Mouse (Mus musculus) liver, embryonic 16.5 days (tissue): Measurements from ENCODE around the gene Atg16l2. TPM values are rescaled to one million over a fixed set of nuclear protein-coding genes. Genes with fewer than 3 reads are reported as not detected.

Experiments
- polyA plus RNA-seq: library from polyadenylated mRNA; unstranded; fragments of >200 nt; fragmentation: Nextera tagmentation; extraction: Ambion mirVana; gene quantifications from 2 replicates; pipeline ENCODE4 v1.2.1, GENCODE M21; 2015

Gene Atg16l2
- polyA plus RNA-seq, 1 experiment from 2014 or later = 7.2 TPM

Other genes with a start within 250 kb of the Atg16l2 start
- gene Fchsd2, start 209.4 kb downstream of the Atg16l2 start, polyA plus RNA-seq = 4.9 and 5.9 TPM in 2 replicates
- 128 and 142 TPM in 2 replicates for gene Stard10, start 14.8 kb upstream of the Atg16l2 start, polyA plus RNA-seq
- gene Arap1, start 45.8 kb upstream of the Atg16l2 start, polyA plus RNA-seq = 17.3 and 22.5 TPM in 2 replicates
- gene Gm45837, start 108.6 kb upstream of the Atg16l2 start, polyA plus RNA-seq = 4.0 TPM in 1 of 2 replicates, not detected in the other
- gene Pde2a, start 119.4 kb upstream of the Atg16l2 start, polyA plus RNA-seq = 14.3 and 14.6 TPM in 2 replicates